Mouse (Mus musculus): ENCODE measurements around the gene Hypm.

Hypm gene

DNA sequence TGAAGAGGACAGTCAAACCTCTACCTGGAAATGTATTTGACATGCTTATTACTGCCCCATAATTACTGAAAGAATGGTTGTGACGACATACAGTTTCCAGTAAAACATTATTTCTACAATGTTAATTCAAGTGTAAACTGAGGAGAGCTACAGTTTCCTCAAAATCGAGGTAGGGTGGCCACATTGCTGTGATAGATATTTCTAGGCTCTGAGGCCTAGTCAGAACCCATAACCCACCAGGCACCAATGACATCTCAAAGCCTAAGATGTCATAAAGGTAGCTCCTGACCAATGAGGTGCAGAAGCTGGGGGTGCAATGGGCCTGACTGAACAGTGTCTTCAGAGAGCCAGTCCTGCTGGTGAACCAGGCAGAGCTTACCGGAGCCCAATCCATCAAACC is at the start of gene Hypm:
Gene Hypm, plus strand, starts transcription at position 301 of the 400 bp plus-strand sequence.
- no peak for DNase-seq (ENCODE audit: low spot score)

DNA sequence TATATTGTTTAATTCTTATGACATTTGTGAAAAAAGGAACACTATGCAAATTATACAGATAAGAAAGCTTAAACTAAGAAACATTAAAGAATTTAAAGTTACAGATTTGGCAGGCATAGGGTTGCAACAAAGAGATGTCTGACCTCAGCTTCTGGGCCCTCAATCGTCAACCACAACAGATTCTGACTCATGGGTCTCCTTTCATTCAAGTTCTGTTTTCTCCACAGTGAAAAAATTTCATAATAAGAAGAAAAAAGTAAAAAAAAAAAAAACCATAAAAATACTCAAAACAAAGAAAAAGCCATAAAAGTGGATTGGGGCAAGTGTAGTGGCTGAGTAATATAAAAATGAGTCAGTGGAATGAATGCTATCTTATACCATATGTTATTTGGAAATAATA is 36.6 kb upstream of the Hypm start:
- no peak for DNase-seq (ENCODE audit: low spot score)

DNA sequence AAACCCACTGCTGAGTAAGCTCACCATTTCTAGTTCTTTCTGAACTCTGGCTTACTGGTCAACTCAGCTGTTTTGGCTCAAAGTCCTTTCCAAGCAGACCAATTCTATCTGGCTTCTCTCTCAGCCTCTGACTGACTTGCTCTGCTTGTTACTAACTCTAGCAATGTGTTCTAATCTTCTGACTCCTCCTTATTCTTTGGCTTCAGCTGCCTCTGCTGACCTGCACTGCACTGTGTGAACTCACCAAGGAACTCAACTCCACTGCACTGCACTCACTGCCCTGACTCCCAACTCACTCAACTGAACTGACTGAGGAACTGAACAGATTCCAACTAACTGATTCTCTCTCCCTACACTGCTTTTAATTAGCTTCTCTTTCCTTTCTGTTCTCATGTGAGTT is 34.3 kb upstream of the Hypm start:
- DNase-seq (ENCODE audit: low spot score): no peak

DNA sequence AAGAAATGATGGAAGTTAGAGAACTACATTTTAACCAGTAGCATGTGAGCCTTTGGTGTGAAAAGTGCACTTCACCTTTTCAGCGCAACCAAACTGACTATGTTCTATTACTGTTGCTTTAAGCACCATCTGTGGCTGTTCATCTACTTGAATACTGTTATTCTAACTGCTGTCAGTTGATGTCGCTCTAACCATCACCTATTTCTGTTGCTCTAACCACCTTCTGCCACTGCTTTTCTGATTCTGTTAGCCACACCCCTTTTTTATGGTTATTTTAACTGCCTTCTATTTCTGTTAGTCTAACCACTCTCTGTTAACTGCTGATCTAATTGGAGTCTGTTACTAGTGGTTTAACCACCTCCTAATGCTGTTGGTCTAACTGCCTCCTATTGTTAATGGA is 11.9 kb upstream of the Hypm start:
- DNase-seq (ENCODE audit: low spot score): no peak

DNA sequence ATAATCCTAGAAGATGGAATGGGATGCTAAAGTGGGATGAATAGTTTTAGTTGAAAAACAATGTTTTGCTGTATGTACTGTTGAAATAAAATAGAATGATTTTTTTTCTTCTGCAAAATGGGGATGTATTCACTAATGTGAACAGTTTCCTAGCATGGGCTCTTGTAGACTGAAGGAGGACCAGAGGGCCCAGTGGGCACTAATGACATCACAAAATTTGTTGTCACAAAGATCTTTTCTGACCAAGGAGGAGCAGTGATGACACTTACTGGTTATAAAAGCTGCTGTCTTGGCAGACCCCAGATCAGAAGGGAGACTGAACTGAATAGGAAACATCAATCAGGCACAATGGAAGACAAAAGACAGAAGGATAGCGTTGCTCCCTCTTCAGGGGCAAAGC is 2.7 kb downstream of the Hypm start, which contains the start of gene H2al3:
Gene H2al3, plus strand, starts transcription at position 301 of the 400 bp plus-strand sequence.
- DNase-seq (ENCODE audit: low spot score): no peak

DNA sequence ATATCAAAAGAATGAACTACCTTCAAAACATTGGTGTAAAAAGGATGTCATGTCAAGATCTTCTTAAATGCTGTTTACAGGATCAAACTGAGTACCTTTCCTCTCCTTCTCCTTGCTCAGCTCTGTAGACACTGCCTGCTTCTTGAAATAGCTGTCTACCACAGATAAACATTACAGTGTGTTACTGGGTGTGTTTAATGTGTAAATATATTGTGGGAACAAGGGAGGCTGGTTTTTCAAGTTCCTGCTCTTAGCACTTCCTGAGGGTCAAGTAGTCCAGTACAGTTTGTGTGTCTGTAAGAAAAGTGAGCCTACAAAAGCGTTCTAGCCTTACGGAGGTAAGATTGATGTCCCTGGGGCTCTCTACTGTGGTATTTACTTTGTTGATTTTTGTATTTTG is 15.1 kb downstream of the Hypm start:
- DNase-seq (ENCODE audit: low spot score): no peak

DNA sequence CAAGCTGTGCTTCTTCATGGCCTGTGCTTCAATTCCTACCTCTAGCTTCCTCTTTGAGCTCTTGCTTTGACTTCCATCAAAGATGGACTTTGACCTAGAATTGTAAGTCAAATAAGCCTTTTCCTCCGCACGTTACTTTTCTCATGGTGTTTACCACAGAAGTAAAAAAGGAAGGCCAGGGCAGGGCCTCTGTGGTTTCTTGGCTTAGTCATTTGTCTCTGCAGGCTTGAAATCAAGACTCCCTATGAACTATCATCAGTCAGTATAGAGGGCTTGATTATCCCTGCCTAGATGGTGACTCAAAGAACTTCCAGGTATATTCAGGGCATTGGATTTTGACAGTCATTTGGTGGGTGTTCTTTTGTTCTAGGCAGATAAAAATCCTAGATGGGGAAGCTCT is 28.8 kb downstream of the Hypm start:
- DNase-seq (ENCODE audit: low spot score): no peak

DNA sequence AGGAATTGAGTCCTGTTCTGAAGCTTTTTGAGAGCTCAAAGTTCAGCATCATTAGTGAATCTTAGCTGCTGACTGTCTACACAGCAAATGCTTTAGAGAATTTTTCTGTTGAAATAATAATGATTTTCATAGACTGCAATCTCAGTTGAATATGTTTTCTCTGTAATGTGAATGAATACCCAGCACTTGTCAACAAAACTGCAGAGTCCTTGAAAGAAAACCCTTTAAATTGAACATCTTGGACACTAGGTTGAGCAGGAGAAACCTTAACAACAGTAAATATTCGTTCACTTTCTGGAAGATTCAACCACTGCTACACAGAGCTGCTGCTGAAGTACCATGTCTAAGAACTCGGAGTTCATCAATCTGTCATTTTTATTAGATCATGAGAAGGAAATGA is 38.6 kb downstream of the Hypm start, which contains the start of gene Sytl5:
Gene Sytl5, plus strand, starts transcription at position 301 of the 400 bp plus-strand sequence.
- DNase-seq (ENCODE audit: low spot score): no peak
